Mouse (Mus musculus) MEL (cell line): ENCODE data around the gene Hexim1.

Source experiments
- CTCF ChIP-seq, 3 experiments: IDR thresholded peaks in 2 of 3; conservative IDR thresholded peaks in 1 of 3; 2 replicates each; pipeline ENCODE4 v1.5.1; 2011 to 2012; ENCODE audit warnings: low read length in 3 of 3, low read depth in 2 of 3, mild to moderate bottlenecking in 2 of 3, improper control_type of control experiment in 1 of 3, inconsistent platforms in 1 of 3, mixed read lengths in 1 of 3, moderate library complexity in 1 of 3; ENCODE audit not compliant: control insufficient read depth in 1 of 3, insufficient read depth in 1 of 3, poor library complexity in 1 of 3, severe bottlenecking in 1 of 3
- EP300 ChIP-seq, 2 experiments: IDR thresholded peaks; 2 replicates each; pipeline ENCODE4 v1.6.1; 2011; ENCODE audit warnings: improper control_type of control experiment in 2 of 2, low read length in 2 of 2, low read depth in 1 of 2, mild to moderate bottlenecking in 1 of 2
- GATA1 ChIP-seq: IDR thresholded peaks from 2 replicates; pipeline ENCODE4 v1.6.1; 2011; ENCODE audit warnings: low read depth, low read length, improper control_type of control experiment
- MEF2A ChIP-seq: IDR thresholded peaks from 2 replicates; pipeline ENCODE4 v1.6.1; 2014; ENCODE audit warnings: low read depth, mild to moderate bottlenecking, inconsistent platforms, low read length, improper control_type of control experiment; ENCODE audit not compliant: poor library complexity, insufficient replicate concordance, severe bottlenecking; ENCODE audit errors: extremely low read depth
- NELFE ChIP-seq: IDR thresholded peaks from 2 replicates; pipeline ENCODE4 v1.6.1; 2011; ENCODE audit warnings: low read depth, low read length, improper control_type of control experiment
- POLR2A ChIP-seq, 2 experiments: IDR thresholded peaks; 2 replicates each; pipeline ENCODE4 v1.6.1; 2011 to 2012; ENCODE audit warnings: low read length in 2 of 2, mild to moderate bottlenecking in 2 of 2, control low read depth in 1 of 2, improper control_type of control experiment in 1 of 2, low read depth in 1 of 2, moderate library complexity in 1 of 2; ENCODE audit not compliant: control insufficient read depth in 1 of 2, insufficient read depth in 1 of 2, poor library complexity in 1 of 2
- POLR2AphosphoS2 ChIP-seq: IDR thresholded peaks from 2 replicates; pipeline ENCODE4 v1.6.1; 2011; ENCODE audit warnings: low read length, improper control_type of control experiment
- USF2 ChIP-seq, 2 experiments: IDR thresholded peaks; 2 replicates each; pipeline ENCODE4 v1.6.1; 2011 to 2012; ENCODE audit warnings: improper control_type of control experiment in 2 of 2, low read length in 2 of 2, borderline replicate concordance in 1 of 2, inconsistent platforms in 1 of 2, low read depth in 1 of 2, mild to moderate bottlenecking in 1 of 2; ENCODE audit not compliant: insufficient read depth in 1 of 2
- ZNF384 ChIP-seq: IDR thresholded peaks from 2 replicates; pipeline ENCODE4 v1.6.1; 2012; ENCODE audit warnings: low read depth, mild to moderate bottlenecking, inconsistent platforms, low read length, improper control_type of control experiment

GRCm38 (mm10) chr11:103112552-103112912, 3.5 kb upstream of the Hexim1 start:
- TF ChIP-seq POLR2AphosphoS2 = 0 out of 2 replicates have a peak, but pooled peaks have one; percentile 16
- TF ChIP-seq CTCF (IDR thresholded peaks at IDR 0.05 in 2 of 3, conservative IDR thresholded peaks at IDR 0.05 in 1 of 3; ENCODE audit: control insufficient read depth in 1 of 3, insufficient read depth in 1 of 3, low read depth in 2 of 3, low read length in 3 of 3, poor library complexity in 1 of 3, severe bottlenecking in 1 of 3) = no peak
- TF ChIP-seq MEF2A = no peak
- TF ChIP-seq POLR2A (IDR thresholded peaks at IDR 0.05; ENCODE audit: control insufficient read depth in 1 of 2, insufficient read depth in 1 of 2, low read depth in 1 of 2, low read length in 2 of 2, poor library complexity in 1 of 2) = no peak
- TF ChIP-seq EP300 (IDR thresholded peaks at IDR 0.05; ENCODE audit: low read depth in 1 of 2, low read length in 2 of 2) = no peak
- TF ChIP-seq GATA1 = no peak
- no peak for TF ChIP-seq NELFE
- TF ChIP-seq USF2 (IDR thresholded peaks at IDR 0.05; ENCODE audit: borderline replicate concordance in 1 of 2, insufficient read depth in 1 of 2, low read depth in 1 of 2, low read length in 2 of 2) = no peak
- no peak for TF ChIP-seq ZNF384
